Mouse (Mus musculus) spleen, adult 2 months (tissue): ENCODE measurements around the gene Tbc1d1.

ENCODE experiments used
- CTCF ChIP-seq: fragments of 200-500 bp; IDR thresholded peaks from 2 replicates; pipeline ENCODE4 v1.5.1; 2011; ENCODE audit warnings: mild to moderate bottlenecking, inconsistent platforms; ENCODE audit not compliant: insufficient read depth, insufficient read length, insufficient replicate concordance; ENCODE audit errors: extremely low read depth
- POLR2A ChIP-seq: fragments of 200-500 bp; IDR thresholded peaks from 2 replicates; pipeline ENCODE4 v1.6.1; 2011; ENCODE audit warnings: low read depth, low read length, inconsistent platforms

DNA sequence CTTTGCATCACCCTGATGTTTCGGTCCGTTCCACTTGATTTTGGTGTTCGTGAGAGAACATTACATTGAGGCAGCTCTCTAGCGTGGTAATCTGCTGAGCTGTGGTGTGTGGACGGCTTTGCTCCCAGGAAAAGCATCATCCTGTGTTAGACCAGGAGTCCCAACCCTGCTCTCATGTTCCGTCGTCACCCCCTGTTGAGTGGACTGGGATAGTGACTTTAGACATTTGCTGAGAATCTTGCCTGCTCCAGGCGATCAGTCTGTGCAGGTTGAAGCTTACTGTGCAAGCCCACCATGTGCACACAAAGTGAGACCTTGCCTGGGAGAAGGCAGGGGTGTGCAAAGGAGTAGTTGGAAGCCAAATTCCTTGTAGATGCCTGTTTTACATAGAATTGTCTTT lies 85.8 kb downstream of the Tbc1d1 start:
- TF ChIP-seq POLR2A (no peak), CTCF (no peak)
